Mouse (Mus musculus): ENCODE measurements at regions not wholly inside any gene's neighbourhood (a gene's known extent, or its start where the extent isn't known, plus 50 kb on each side); places are given as distances from the start of the nearest gene placed in this dataset.
A peak's percentile ranks its signal among the peaks of the same experiment; 100 is the strongest.

DNA sequence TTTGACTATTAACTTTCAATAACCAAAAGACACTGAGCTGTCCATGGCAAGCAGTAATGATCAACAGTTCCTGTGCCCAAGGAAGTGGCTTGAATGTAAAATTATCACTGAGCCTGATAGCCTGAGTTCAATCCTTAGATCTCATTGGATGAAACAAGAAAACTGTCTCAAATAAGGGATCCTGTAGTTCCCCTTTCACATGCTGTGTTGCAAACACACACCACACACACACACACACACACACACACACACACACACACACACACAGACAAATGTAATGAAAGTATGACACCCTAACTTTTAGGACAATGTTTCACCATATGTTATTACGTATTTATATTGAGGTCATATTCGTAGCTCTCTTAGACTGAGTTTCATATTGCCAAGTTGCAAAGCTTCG is 1032.7 kb upstream of the Zeb2 start:
- DNase-seq: no peak

GRCm38 (mm10) chr2:46119871-46120270 is 1002.7 kb upstream of the Zeb2 start:
- no peak for DNase-seq

GRCm38 (mm10) chr2:46106991-46107390 is 989.8 kb upstream of the Zeb2 start:
- DNase-seq: no peak

DNA sequence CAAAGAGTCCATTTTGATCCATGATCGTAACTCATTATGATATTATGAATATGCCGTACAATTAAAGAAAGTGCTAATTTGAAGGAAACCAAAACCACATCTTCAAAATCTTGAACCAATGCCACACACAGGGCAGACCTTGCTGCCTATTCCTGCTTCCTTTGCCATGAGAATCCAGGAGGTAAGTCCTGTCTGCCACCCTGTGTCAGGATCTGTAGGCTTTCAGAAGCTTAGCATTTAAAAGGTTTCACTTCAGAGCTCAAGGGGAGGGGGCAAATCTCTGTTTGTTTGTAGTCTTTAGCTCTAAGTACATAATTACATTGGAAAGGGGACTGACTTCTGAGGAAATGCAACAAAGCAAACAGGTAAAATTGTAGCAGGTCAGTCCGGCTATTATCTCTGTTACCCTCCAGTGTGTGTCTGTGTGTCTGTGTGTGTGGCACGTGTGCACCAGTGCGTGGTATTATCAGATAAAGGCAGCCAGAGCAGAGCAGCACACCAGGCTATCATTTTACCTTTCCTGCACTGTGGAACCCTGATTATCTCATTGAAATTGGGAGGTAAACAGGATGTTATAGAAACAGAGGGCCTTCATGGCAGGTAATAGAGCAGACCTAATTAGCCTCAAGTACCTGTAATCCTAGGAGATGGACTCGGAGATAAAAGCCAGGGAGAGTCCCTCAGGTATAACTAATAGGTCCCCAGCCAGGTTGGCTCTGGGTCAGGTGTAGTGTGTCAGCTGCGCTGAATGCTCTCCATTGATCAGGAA is 948.0 kb upstream of the Zeb2 start:
- no peak for DNase-seq

GRCm38 (mm10) chr2:46055729-46056128 is 938.5 kb upstream of the Zeb2 start:
- DNase-seq: no peak

GRCm38 (mm10) chr2:46054902-46055301 is 937.7 kb upstream of the Zeb2 start:
- DNase-seq: no peak

- peak in 1 of 2 experiments; percentile 5 for DNase-seq
These were observed 904.7 kb upstream of the Zeb2 start for GRCm38 (mm10) chr2:46021854-46022253.

GRCm38 (mm10) chr2:46013771-46014269 is 896.6 kb upstream of the Zeb2 start:
- DNase-seq: no peak

GRCm38 (mm10) chr2:46012716-46013115 is 895.5 kb upstream of the Zeb2 start:
- DNase-seq: no peak

DNA sequence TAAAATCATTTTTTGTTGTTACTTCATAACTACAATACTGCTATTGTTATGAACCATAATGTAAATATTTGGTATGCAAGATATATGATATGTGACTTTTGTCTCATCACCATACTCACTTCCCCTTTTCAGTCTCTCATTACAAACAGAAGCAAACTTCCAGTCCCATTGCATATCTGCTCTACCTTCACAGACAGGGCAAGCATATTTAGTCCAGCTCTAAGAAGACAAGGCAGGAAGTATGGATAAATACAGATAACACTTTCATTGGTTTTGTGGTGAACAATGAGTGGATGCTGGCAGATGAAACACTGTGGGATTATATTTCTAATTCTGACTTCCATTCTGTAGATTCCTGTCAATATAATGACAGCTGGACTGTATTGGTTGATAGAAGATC is 858.0 kb upstream of the Zeb2 start:
- DNase-seq: no peak

GRCm38 (mm10) chr2:45968635-45969034 is 851.4 kb upstream of the Zeb2 start:
- no peak for DNase-seq

GRCm38 (mm10) chr2:45956792-45957330 is 839.7 kb upstream of the Zeb2 start:
- no peak for DNase-seq

- DNase-seq: no peak
These were observed 831.6 kb upstream of the Zeb2 start for GRCm38 (mm10) chr2:45948758-45949157.

- no peak for DNase-seq
These were observed 808.7 kb upstream of the Zeb2 start for GRCm38 (mm10) chr2:45925791-45926480.

DNA sequence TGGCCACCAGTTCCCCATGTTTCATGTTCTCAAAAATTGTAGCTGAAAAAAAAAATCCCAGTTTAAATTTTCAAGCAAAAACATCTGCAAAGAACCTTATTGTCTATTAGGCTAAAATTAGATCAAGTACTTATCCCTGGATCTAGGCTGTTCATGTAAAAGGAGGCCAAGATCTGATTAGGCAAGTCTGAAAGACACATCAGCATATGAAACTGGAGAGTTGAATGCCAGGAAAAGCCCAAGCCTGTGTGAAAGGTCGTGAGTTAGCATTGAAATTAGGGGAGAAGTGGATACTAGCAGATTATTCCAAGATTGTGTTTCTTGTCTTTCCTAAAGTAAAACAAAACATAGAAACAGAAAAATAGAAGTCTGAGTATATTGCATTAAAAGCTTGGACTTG is 791.7 kb upstream of the Zeb2 start:
- no peak for DNase-seq

DNA sequence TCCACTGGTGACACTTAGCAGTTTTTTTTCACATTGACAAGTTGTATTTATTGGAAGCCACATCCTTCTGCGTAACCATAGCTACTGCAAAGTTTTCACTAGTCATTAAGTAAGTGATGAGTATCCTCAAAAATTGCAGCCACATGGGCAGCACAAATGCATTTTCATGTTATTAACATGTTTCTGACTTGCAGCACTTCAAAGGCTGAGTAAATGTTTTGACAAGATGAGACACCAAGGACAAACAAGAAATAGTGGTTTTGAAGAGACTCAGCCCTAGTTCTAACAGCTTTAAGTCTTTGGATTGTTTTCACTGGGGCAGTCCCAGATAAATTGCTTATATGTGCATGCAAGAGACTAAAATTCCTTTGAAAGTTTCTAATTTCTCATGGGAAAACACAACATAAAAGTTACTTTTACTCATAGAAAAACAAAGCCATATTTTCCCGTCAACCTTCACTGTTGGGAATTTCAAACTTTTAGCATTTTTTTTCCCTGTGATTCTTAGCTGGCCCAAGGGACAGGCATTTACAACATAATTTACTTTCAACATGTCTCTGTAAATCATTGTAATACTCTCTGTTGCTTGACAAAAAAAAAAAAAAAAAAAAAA is 787.5 kb upstream of the Zeb2 start:
- DNase-seq: no peak

- DNase-seq: no peak
These were observed 786.9 kb upstream of the Zeb2 start for GRCm38 (mm10) chr2:45904090-45904489.

DNA sequence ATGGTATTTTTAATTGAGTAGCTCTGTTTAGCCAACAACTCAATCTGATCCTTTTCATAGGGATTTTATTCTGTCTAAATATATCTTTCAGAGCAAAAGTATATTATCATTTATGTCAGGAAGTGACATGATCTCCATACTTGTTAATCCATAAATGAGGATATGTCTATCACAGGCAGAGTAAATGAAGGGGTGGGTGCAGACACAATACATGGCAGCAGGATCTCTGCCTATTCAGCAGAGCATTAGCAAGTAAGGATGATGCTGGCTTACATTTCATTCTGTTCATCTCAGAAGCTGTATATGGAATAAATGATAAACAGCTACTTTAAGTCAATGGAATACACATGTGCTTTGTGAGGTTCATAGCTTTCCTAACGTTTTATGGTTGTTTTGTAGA is 786.2 kb upstream of the Zeb2 start:
- DNase-seq: no peak

DNA sequence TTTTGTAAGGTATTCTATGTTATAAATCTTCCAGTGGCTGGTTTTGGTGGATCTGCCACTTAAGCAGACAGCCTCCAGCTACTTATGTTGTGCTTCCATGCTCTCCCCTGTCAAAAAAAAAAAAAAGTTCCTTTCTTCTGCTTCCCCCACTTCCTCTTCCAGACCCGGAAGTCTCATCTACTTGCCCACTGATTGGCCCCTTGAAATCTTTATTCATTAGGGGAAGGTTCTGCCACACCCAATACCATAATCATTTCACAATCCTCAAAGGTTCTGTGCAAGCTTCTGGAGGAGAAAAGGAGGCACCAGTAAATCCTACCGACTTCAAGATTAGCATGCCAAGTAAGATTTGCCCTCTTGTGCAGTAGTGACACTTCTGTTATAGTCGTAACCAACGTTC is 784.7 kb upstream of the Zeb2 start:
- DNase-seq: no peak

- DNase-seq: no peak
These were observed 767.5 kb upstream of the Zeb2 start for GRCm38 (mm10) chr2:45884680-45885079.

DNA sequence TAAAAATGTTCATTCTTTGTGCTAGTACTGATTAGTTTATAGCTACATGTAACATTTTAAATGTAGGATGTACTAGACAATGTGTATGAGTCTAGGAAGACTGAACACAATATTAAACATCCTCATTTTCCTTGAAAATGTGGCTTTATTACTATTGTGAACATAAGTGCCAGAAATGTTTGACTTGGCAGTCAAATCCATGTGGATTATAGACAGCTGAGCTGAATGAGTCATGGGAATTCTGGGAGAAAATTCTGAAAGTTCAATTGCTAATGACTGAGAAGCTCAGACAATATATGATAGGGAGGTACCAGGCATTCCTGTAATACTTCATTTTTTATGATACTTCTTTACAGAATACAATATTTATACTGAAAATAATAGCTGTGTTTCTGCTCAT is 761.5 kb upstream of the Zeb2 start:
- no peak for DNase-seq

GRCm38 (mm10) chr2:45859901-45860331 is 742.7 kb upstream of the Zeb2 start:
- DNase-seq: no peak

GRCm38 (mm10) chr2:45859445-45859844 is 742.2 kb upstream of the Zeb2 start:
- DNase-seq: no peak
